Mouse (Mus musculus) stomach, embryonic 15.5 days (tissue): ENCODE measurements around the gene Dld. TPM values are rescaled to one million over a fixed set of nuclear protein-coding genes. Genes with fewer than 3 reads are reported as not detected.
A peak's percentile ranks its signal among the peaks of the same experiment; 100 is the strongest.

Experiments
- ATAC-seq: fragments of 200-750 bp; cut with Nextera tagmentation; 2 replicates; pipeline ENCODE4 v1.8.0; 2017; ENCODE audit warnings: low read depth, moderate number of reproducible peaks, moderate TSS enrichment; ENCODE audit not compliant: insufficient read depth, low FRiP score
- H3K27ac ChIP-seq: fragments of 300-500 bp; sonication (generic); 2 replicates; pipeline ENCODE4 v1.5.1; 2015; ENCODE audit warnings: mild to moderate bottlenecking, inconsistent platforms
- H3K27me3 ChIP-seq: fragments of 300-500 bp; sonication (generic); replicated peaks from 2 replicates; pipeline ENCODE4 v1.6.1; 2015; ENCODE audit warnings: inconsistent platforms
- H3K36me3 ChIP-seq: fragments of 300-500 bp; sonication (generic); 2 replicates; pipeline ENCODE4 v1.6.1; 2015; ENCODE audit warnings: inconsistent platforms
- H3K4me1 ChIP-seq: fragments of 300-500 bp; sonication (generic); 2 replicates; pipeline ENCODE4 v1.6.1; 2015; ENCODE audit warnings: inconsistent platforms
- H3K4me2 ChIP-seq: fragments of 300-500 bp; sonication (generic); 2 replicates; pipeline ENCODE4 v1.6.1; 2015; ENCODE audit warnings: mild to moderate bottlenecking, inconsistent platforms
- H3K4me3 ChIP-seq: fragments of 300-500 bp; sonication (generic); replicated peaks from 2 replicates; pipeline ENCODE4 v1.5.1; 2015; ENCODE audit warnings: inconsistent platforms
- H3K9ac ChIP-seq: fragments of 300-500 bp; sonication (generic); 2 replicates; pipeline ENCODE4 v1.6.1; 2015; ENCODE audit warnings: inconsistent platforms
- H3K9me3 ChIP-seq: fragments of 300-500 bp; sonication (generic); 2 replicates; pipeline ENCODE4 v1.6.1; 2016; ENCODE audit warnings: inconsistent platforms
- WGBS: fragments of 180-500 bp; shearing (Covaris S2); methylation state at CpG from one replicate; pipeline ENCODE4 v1.1.7; 2015; 5-methylcytosine and 5-hydroxymethylcytosine counted together
- polyA plus RNA-seq: library from polyadenylated mRNA; unstranded; fragments of >200 nt; fragmentation: Nextera tagmentation; extraction: Ambion mirVana; gene quantifications from 2 replicates; pipeline ENCODE4 v1.2.1, GENCODE M21; 2015

The Dld gene
- polyA plus RNA-seq, 1 experiment from 2014 or later = 126 TPM

GRCm38 (mm10) chr12:31374603-31375282 lies 23.5 kb upstream of the Dld start:
- no peak overlapping the region for H3K4me2 ChIP-seq
- peaks cover 14% of the 10 kb centered on the region; the same call in 1 of the 2 replicates for H3K4me1 ChIP-seq
- no peak overlapping the region for H3K4me3 ChIP-seq
- no peak overlapping the region for H3K9ac ChIP-seq
- no peak overlapping the region for H3K27ac ChIP-seq
- H3K27me3 ChIP-seq = no peaks in the 10 kb centered on the region
- H3K9me3 ChIP-seq = no peaks in the 10 kb centered on the region
- no peaks in the 10 kb centered on the region for H3K36me3 ChIP-seq
- WGBS = 40% methylated on average over 9 of the region's 9 CpGs
- ATAC-seq = peak; percentile 60; the same call in 1 of the 2 replicates

- Histone ChIP-seq H3K9ac (no peak overlapping the region), H3K36me3 (no peaks in the 10 kb centered on the region), H3K9me3 (no peaks in the 10 kb centered on the region), H3K27me3 (no peaks in the 10 kb centered on the region), H3K4me3 (no peak overlapping the region), H3K27ac (no peak overlapping the region), H3K4me2 (no peak overlapping the region), H3K4me1 (no peaks in the 10 kb centered on the region)
- ATAC-seq = no peak
- 75% methylated on average over 7 of the region's 7 CpGs for WGBS
Measured at GRCm38 (mm10) chr12:31369656-31370055, 18.4 kb upstream of the Dld start.

- Histone ChIP-seq H3K4me3 (no peak overlapping the region), H3K4me2 (no peak overlapping the region), H3K9ac (no peak overlapping the region), H3K27me3 (no peaks in the 10 kb centered on the region), H3K36me3 (no peaks in the 10 kb centered on the region), H3K9me3 (no peaks in the 10 kb centered on the region), H3K4me1 (no peaks in the 10 kb centered on the region), H3K27ac (no peak overlapping the region)
- 78% methylated on average over 1 of the region's 1 CpGs for WGBS
- no peak for ATAC-seq
Measured at GRCm38 (mm10) chr12:31369118-31369517, 17.9 kb upstream of the Dld start.

GRCm38 (mm10) chr12:31367721-31368120 lies 16.5 kb upstream of the Dld start:
- no peaks in the 10 kb centered on the region for H3K27me3 ChIP-seq
- no peak for ATAC-seq
- 83% methylated on average over 5 of the region's 5 CpGs for WGBS
- no peak overlapping the region for H3K4me2 ChIP-seq
- H3K9me3 ChIP-seq = no peaks in the 10 kb centered on the region
- H3K4me3 ChIP-seq = no peak overlapping the region
- no peak overlapping the region for H3K9ac ChIP-seq
- H3K36me3 ChIP-seq = no peaks in the 10 kb centered on the region
- no peak overlapping the region for H3K27ac ChIP-seq
- no peaks in the 10 kb centered on the region for H3K4me1 ChIP-seq

- no peak overlapping the region for H3K27ac ChIP-seq
- no peak overlapping the region for H3K9ac ChIP-seq
- no peak overlapping the region for H3K4me3 ChIP-seq
- H3K9me3 ChIP-seq = no peaks in the 10 kb centered on the region
- no peaks in the 10 kb centered on the region for H3K36me3 ChIP-seq
- H3K4me2 ChIP-seq = no peak overlapping the region
- no peak for ATAC-seq
- no peaks in the 10 kb centered on the region for H3K27me3 ChIP-seq
- 62% methylated on average over 3 of the region's 3 CpGs for WGBS
- no peaks in the 10 kb centered on the region for H3K4me1 ChIP-seq
Measured at GRCm38 (mm10) chr12:31366428-31366827, 15.2 kb upstream of the Dld start.

- 23% methylated on average over 15 of the region's 15 CpGs for WGBS
- Histone ChIP-seq H3K4me2 (peak overlapping the region; percentile 78), H3K9me3 (no peaks in the 10 kb centered on the region), H3K9ac (peak overlapping the region; percentile 90), H3K4me3 (peak overlapping the region; percentile 97), H3K27ac (0 out of 2 replicates have a peak overlapping the region, but pooled peaks have one; percentile 87), H3K4me1 (peaks cover 4% of the 10 kb centered on the region), H3K36me3 (peaks cover 11% of the 10 kb centered on the region), H3K27me3 (no peaks in the 10 kb centered on the region)
- ATAC-seq = no peak
Measured at GRCm38 (mm10) chr12:31350191-31350943, 886 bp downstream of the Dld start.

- Histone ChIP-seq H3K9ac (no peak overlapping the region), H3K4me3 (no peak overlapping the region), H3K9me3 (no peaks in the 10 kb centered on the region), H3K27ac (no peak overlapping the region), H3K4me1 (no peaks in the 10 kb centered on the region), H3K36me3 (peaks cover 32% of the 10 kb centered on the region), H3K27me3 (no peaks in the 10 kb centered on the region), H3K4me2 (no peak overlapping the region)
- no peak for ATAC-seq
- 90% methylated on average over 1 of the region's 1 CpGs for WGBS
Measured at GRCm38 (mm10) chr12:31333261-31333660, 18.0 kb downstream of the Dld start.

- WGBS = 79% methylated on average over 9 of the region's 9 CpGs
- Histone ChIP-seq H3K27me3 (no peaks in the 10 kb centered on the region), H3K4me3 (no peak overlapping the region), H3K9ac (no peak overlapping the region), H3K4me2 (no peak overlapping the region), H3K27ac (no peak overlapping the region), H3K36me3 (peaks cover 49% of the 10 kb centered on the region), H3K4me1 (no peaks in the 10 kb centered on the region), H3K9me3 (no peaks in the 10 kb centered on the region)
- ATAC-seq = no peak
Measured at GRCm38 (mm10) chr12:31327139-31327538, 24.1 kb downstream of the Dld start.

- no peak overlapping the region for H3K4me3 ChIP-seq
- no peaks in the 10 kb centered on the region for H3K27me3 ChIP-seq
- no peak overlapping the region for H3K27ac ChIP-seq
- H3K4me1 ChIP-seq = no peaks in the 10 kb centered on the region
- peaks cover 60% of the 10 kb centered on the region for H3K36me3 ChIP-seq
- 87% methylated on average over 9 of the region's 9 CpGs for WGBS
- no peak overlapping the region for H3K4me2 ChIP-seq
- H3K9ac ChIP-seq = no peak overlapping the region
- no peaks in the 10 kb centered on the region for H3K9me3 ChIP-seq
- ATAC-seq = no peak
Measured at GRCm38 (mm10) chr12:31323136-31323695, 28.0 kb downstream of the Dld start.

GRCm38 (mm10) chr12:31321532-31321931 lies 29.7 kb downstream of the Dld start:
- Histone ChIP-seq H3K27ac (no peak overlapping the region), H3K4me1 (no peaks in the 10 kb centered on the region), H3K9me3 (no peaks in the 10 kb centered on the region), H3K27me3 (no peaks in the 10 kb centered on the region), H3K4me3 (no peak overlapping the region), H3K9ac (no peak overlapping the region), H3K36me3 (peaks cover 61% of the 10 kb centered on the region), H3K4me2 (no peak overlapping the region)
- 76% methylated on average over 1 of the region's 1 CpGs for WGBS
- no peak for ATAC-seq

- Histone ChIP-seq H3K4me1 (no peaks in the 10 kb centered on the region), H3K4me3 (no peak overlapping the region), H3K27ac (no peak overlapping the region), H3K9ac (no peak overlapping the region), H3K9me3 (no peaks in the 10 kb centered on the region), H3K36me3 (peaks cover 57% of the 10 kb centered on the region), H3K4me2 (no peak overlapping the region), H3K27me3 (no peaks in the 10 kb centered on the region)
- 74% methylated on average over 13 of the region's 13 CpGs for WGBS
- ATAC-seq = no peak
Measured at GRCm38 (mm10) chr12:31320817-31321216, 30.4 kb downstream of the Dld start.

GRCm38 (mm10) chr12:31318409-31318963 lies 32.8 kb downstream of the Dld start:
- Histone ChIP-seq H3K4me1 (no peaks in the 10 kb centered on the region), H3K9me3 (no peaks in the 10 kb centered on the region), H3K9ac (no peak overlapping the region), H3K27ac (no peak overlapping the region), H3K4me2 (no peak overlapping the region), H3K4me3 (no peak overlapping the region), H3K27me3 (no peaks in the 10 kb centered on the region), H3K36me3 (peaks cover 53% of the 10 kb centered on the region)
- WGBS = 78% methylated on average over 10 of the region's 10 CpGs
- ATAC-seq = no peak
